Mouse (Mus musculus) testis, postnatal 10 days (tissue): ENCODE measurements around the gene Kifc3.

Experiments used
- DNase-seq: peaks from one replicate; pipeline ENCODE4 v3.0.0; 2021; ENCODE audit warnings: low spot score

The Kifc3 gene

DNA sequence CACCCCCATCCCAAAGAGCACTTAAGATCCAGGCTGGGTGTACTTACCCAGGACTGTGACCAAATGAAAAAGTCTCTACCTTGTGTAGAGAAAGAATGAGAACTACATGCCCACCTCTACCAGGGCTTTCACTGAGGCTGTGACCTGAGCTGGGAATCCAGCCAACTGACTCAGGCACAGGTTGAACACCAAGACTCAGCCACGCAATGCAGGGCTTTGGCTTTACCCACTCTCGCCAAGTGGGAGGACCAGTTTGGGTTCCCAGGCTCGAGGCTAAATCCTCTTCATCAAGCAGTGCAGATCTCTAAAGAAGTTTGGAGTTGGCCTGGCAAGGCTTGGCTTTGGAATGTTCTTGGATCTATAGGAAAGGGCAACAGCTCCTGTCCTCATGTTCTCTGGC is 127.1 kb downstream of the Kifc3 start:
- no peak for DNase-seq

GRCm38 (mm10) chr8:95067582-95067981 is 135.0 kb downstream of the Kifc3 start:
- DNase-seq: peak; percentile 84

- DNase-seq: no peak
Measured at GRCm38 (mm10) chr8:95064531-95064930, 138.1 kb downstream of the Kifc3 start.

- no peak for DNase-seq
Measured at GRCm38 (mm10) chr8:95059812-95060533, 142.6 kb downstream of the Kifc3 start.

DNA sequence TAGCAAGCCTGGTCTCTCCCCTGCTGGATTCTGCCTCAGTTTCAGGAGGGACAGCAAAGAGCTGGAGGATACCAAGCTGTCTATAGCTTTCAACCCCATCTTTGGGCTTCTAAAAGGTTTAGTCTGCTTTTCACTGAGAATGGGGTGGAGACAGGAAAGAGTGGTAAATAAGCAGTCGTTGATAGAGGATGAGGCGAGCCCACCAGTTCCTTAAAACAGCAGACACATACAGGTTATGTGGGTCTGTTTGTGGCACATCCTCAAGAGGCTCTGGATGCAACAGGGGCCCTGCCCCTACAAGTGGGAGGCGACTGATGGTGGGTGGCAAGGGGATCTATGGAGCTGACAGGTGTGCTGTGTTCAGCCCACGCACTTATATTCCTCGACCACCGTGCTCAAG is 144.0 kb downstream of the Kifc3 start:
- DNase-seq: no peak

DNA sequence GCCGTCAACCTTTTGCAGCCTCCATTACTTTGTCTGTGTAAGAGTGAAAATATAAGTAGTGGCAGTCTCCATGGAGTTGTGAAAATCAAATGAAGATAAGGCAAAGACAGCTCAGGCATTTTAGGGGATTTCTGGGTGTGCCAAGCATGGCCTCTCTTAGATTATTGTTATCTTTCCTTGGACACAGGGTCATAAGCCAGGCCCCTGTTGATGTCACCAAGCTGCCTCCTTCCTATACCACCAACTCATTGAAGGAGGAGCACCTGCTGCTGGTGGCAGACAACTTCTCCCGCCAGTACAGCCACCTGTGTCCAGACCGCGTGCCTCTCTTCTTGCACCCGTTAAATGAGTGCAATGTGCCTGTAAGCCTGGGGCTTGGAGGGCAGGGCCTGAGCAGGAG is 146.2 kb downstream of the Kifc3 start:
- DNase-seq: no peak

DNA sequence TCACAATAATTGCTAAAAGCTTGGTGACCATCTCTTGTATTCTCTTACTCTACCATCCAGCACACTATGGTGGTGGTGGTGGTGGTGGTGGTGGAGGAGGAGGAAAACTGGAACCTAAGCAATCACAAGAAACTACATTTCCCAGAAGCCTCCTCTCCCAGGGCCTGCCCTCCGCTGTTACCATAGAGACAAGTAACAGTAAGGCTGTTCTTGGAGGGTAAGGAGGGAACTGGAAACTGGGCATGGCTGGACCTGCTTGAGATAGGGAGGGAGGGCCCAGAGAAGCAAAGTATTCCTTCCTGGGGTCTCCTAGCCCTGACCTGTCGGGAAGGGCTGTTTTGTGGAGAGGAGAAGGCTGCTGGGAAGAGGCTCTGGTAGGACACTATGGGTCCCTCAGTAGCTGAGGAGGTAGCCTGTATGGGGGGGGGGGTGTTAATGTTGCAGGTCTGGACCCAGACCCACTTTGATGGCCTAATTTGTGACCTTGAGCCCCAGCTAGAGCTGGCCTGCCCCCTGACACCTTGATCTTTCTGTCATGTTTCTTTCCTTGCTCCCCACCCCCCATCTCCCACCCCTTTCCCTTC is 147.6 kb downstream of the Kifc3 start, which contains the start of gene Drc7:
TSS of gene Drc7 (plus strand) at position 177 of the 584 bp plus-strand sequence.
- DNase-seq: no peak

DNA sequence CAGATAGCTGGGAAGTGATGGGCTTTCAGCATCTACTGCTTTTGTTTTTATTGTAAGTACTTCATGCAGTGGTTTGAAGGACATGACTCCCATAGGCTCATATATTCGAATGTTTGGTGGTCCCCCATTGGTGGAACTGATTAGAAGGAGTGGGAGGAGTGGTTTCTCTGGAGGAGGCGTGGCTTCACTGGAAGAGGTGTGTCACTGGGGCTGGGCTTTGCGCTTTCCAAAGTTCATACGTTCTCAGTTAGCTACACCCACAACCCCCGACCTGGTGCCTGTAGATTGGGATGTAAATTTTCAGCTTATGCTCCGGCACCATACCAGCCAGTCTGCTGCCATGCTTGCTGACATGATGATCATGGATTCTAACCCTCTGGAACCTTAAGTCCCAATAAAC is 148.2 kb downstream of the Kifc3 start:
- no peak for DNase-seq
